Mouse (Mus musculus): ENCODE measurements around the gene Gabbr1.

GRCm38 (mm10) chr17:37061435-37061834 is 15.7 kb downstream of the Gabbr1 start:
- no peak for TF ChIP-seq CTCF (IDR thresholded peaks at IDR 0.05; ENCODE audit: borderline replicate concordance, insufficient read depth, low read depth, low read length)
- TF ChIP-seq POLR2A (IDR thresholded peaks at IDR 0.05; ENCODE audit: borderline replicate concordance, insufficient read depth, low read length): no peak
